Mouse (Mus musculus) neural tube, embryonic 11.5 days (tissue): Measurements from ENCODE around the gene Tefm. TPM values are rescaled to one million over a fixed set of nuclear protein-coding genes. Genes with fewer than 3 reads are reported as not detected.

Source experiments
- ATAC-seq: fragments of 200-750 bp; cut with Nextera tagmentation; 2 replicates; pipeline ENCODE4 v1.8.0; 2017; ENCODE audit warnings: moderate number of reproducible peaks, mild to moderate bottlenecking, moderate TSS enrichment, moderate library complexity; ENCODE audit not compliant: insufficient read depth, low FRiP score, low TSS enrichment
- DNase-seq: peaks from one replicate; pipeline ENCODE4 v3.0.0-alpha.2; 2015; ENCODE audit warnings: low spot score
- H3K27ac ChIP-seq: fragments of 300-500 bp; sonication (generic); 2 replicates; pipeline ENCODE4 v1.5.1; 2014; ENCODE audit warnings: low read depth, mild to moderate bottlenecking, low read length
- H3K27me3 ChIP-seq: fragments of 300-500 bp; sonication (generic); 2 replicates; pipeline ENCODE4 v1.6.1; 2014; ENCODE audit warnings: mild to moderate bottlenecking, low read length, mixed read lengths; ENCODE audit not compliant: control insufficient read depth, insufficient read depth
- H3K36me3 ChIP-seq: fragments of 300-500 bp; sonication (generic); 2 replicates; pipeline ENCODE4 v1.6.1; 2014; ENCODE audit warnings: mild to moderate bottlenecking, low read length, moderate library complexity, mixed read lengths; ENCODE audit not compliant: control insufficient read depth, insufficient read depth
- H3K4me1 ChIP-seq: fragments of 300-500 bp; sonication (generic); 2 replicates; pipeline ENCODE4 v1.6.1; 2014; ENCODE audit warnings: low read length, mixed read lengths; ENCODE audit not compliant: control insufficient read depth, insufficient read depth
- H3K4me2 ChIP-seq: fragments of 300-500 bp; sonication (generic); 2 replicates; pipeline ENCODE4 v1.6.1; 2014; ENCODE audit warnings: low read depth, mild to moderate bottlenecking, moderate library complexity
- H3K4me3 ChIP-seq: fragments of 300-500 bp; sonication (generic); 2 replicates; pipeline ENCODE4 v1.5.1; 2014; ENCODE audit warnings: low read depth, low read length
- H3K9ac ChIP-seq: fragments of 300-500 bp; sonication (generic); 2 replicates; pipeline ENCODE4 v1.6.1; 2014; ENCODE audit warnings: mild to moderate bottlenecking, low read length
- H3K9me3 ChIP-seq: fragments of 300-500 bp; sonication (generic); 2 replicates; pipeline ENCODE4 v1.6.1; 2016; ENCODE audit warnings: low read length; ENCODE audit not compliant: control insufficient read depth
- WGBS: fragments of 180-500 bp; shearing (Covaris S2); extraction: QIAGEN DNeasy Blood & Tissue Kit; methylation state at CpG from one replicate; pipeline ENCODE4 v1.1.7; 2014; 5-methylcytosine and 5-hydroxymethylcytosine counted together
- polyA plus RNA-seq: library from polyadenylated mRNA; unstranded; fragments of >200 nt; fragmentation: Nextera tagmentation; extraction: Ambion mirVana; gene quantifications from 2 replicates; pipeline ENCODE4 v1.2.1, GENCODE M21; 2014

Tefm gene
- polyA plus RNA-seq, 1 experiment from 2014 or later, result 28.5 TPM

DNA sequence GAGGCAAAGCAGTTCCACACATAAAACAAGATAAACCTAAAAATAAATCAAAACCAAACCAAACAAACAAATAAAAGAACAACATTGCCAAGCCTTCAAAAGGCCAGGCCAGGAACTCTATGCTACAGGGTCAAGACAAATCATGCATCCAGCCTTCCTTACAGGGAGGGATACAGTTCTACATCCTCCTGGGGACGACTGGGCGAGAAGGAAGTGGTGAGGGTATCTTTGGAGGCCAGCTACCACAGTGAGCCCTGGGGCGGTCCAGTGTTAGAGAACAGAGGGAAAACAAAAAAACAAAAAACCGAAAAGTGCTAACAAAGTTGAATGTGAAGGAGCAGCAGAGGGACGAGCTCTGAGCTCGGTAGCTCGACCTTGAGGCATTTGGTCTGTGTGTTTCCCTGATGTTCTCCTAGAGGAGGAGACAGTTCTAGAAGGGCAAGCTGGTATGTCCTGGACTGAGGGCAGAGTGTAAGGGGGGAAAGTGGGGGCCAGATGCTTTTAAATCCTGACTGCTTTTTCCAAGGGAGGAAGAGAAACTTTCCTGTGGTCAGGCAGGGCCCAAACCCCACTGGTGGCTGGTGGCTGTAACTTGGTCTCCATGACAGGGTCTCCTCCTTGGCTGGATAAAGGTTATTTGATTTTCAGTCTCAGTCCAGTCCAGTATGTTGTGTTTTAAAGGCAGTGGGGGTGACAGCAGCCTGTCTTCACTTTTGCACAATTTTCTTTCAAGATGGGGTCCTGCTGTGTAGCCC, 21.6 kb upstream of the Tefm start:
- Histone ChIP-seq H3K9ac (no peak overlapping the region), H3K27ac (no peak overlapping the region), H3K27me3 (no peaks in the 10 kb centered on the region), H3K36me3 (no peaks in the 10 kb centered on the region), H3K4me3 (no peak overlapping the region), H3K4me1 (no peaks in the 10 kb centered on the region), H3K9me3 (no peaks in the 10 kb centered on the region), H3K4me2 (no peak overlapping the region)
- ATAC-seq (no peak), DNase-seq (no peak)
- 76% methylated on average over 7 of the region's 7 CpGs for WGBS

DNA sequence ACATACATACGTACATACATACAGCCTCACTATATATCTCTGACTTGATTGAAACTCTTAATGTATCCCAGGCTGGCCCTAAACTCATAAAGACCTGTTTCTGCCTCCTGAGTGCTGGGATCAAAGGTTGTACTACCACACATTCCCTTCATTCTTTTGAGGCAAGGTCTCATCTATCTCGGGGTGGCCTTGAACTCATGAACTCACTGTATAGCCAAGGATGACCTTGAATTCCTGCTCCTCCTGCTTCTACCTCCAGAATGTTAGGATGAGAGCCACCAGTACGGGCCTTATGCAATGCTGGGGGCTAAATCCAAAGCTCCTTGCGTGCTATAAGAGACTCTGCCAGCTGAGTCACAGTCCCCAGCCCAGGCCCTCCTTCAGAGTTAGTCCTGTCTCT, 19.1 kb upstream of the Tefm start:
- Histone ChIP-seq H3K27me3 (0 out of 2 replicates have a peak, but pooled peaks cover 2% of the 10 kb centered on the region), H3K9me3 (no peaks in the 10 kb centered on the region), H3K27ac (no peak overlapping the region), H3K4me1 (no peaks in the 10 kb centered on the region), H3K36me3 (no peaks in the 10 kb centered on the region), H3K4me2 (no peak overlapping the region), H3K4me3 (no peak overlapping the region), H3K9ac (no peak overlapping the region)
- DNase-seq (no peak), ATAC-seq (no peak)
- WGBS, result 86% methylated on average over 4 of the region's 4 CpGs

DNA sequence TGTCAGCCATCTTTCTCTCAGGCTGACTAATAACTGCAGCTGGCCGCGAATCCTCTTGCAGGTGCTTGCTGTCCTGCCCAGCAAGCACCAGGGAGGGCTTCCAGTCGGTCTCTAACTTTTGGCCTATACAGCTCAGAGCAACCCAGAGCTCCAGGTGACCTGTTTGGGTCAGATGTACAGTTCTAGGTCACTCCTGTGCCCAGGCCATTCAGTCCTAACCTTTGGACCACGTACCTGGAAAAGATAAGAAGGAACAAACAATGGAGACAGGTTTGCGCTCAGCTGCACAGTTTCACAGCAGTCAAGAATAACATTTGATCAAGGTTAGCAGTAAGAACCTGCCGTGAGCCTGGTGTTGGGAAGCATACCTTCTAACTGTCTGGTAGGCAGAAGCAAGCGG, 17.0 kb upstream of the Tefm start:
- no peaks in the 10 kb centered on the region for H3K4me1 ChIP-seq
- no peak for ATAC-seq
- H3K9me3 ChIP-seq, result no peaks in the 10 kb centered on the region
- no peaks in the 10 kb centered on the region for H3K36me3 ChIP-seq
- no peak overlapping the region for H3K9ac ChIP-seq
- no peak overlapping the region for H3K4me3 ChIP-seq
- peaks cover 15% of the 10 kb centered on the region for H3K27me3 ChIP-seq
- H3K4me2 ChIP-seq, result no peak overlapping the region
- no peak overlapping the region for H3K27ac ChIP-seq
- WGBS, result 85% methylated on average over 7 of the region's 7 CpGs
- DNase-seq, result no peak

DNA sequence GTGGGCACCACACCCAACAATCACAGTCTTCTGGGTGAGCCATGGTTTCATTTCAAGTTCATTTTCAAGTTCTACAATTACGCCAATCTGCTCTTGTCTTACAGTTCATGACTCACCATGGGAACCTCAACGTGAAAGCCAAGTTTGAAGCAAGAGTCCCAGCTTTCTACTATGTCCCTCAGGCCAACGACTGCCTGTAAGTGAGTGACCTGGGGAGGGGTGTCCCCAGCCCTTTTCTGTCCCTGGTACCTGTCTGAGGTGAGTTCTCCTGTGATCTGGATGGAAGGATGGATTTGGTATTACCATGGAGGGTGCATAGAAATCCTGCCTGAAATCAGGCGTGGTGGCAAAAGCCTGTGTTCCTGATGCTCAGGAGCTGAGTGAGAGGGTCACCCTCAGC, 14.9 kb upstream of the Tefm start:
- no peaks in the 10 kb centered on the region for H3K9me3 ChIP-seq
- ATAC-seq (no peak), DNase-seq (no peak)
- no peak overlapping the region for H3K4me3 ChIP-seq
- 83% methylated on average over 4 of the region's 4 CpGs for WGBS
- peaks cover 25% of the 10 kb centered on the region for H3K27me3 ChIP-seq
- no peak overlapping the region for H3K9ac ChIP-seq
- no peak overlapping the region for H3K4me2 ChIP-seq
- no peak overlapping the region for H3K27ac ChIP-seq
- no peaks in the 10 kb centered on the region for H3K36me3 ChIP-seq
- H3K4me1 ChIP-seq, result no peaks in the 10 kb centered on the region

DNA sequence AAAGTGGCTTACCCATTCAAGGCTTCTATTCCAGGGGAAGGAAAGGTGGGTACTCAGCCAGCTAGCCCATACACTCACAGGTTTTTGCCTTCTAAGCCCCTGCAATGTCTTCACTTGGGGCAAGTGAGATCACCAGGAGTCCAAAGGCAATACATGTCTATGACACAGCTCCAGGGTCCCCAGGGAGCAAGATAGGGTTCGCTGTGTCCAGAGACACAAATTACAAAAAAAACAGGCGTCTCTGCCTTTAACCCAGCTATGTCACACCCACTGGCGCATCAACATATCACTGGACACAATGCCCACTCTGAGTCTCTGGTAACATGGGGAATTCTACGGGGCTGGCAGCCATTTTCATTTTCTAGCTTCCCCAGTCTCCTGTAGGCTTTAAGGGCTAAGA, 14.0 kb upstream of the Tefm start:
- Histone ChIP-seq H3K4me3 (no peak overlapping the region), H3K9me3 (no peaks in the 10 kb centered on the region), H3K4me1 (no peaks in the 10 kb centered on the region), H3K36me3 (no peaks in the 10 kb centered on the region), H3K27ac (no peak overlapping the region), H3K9ac (no peak overlapping the region), H3K4me2 (no peak overlapping the region), H3K27me3 (peaks cover 25% of the 10 kb centered on the region)
- no peak for DNase-seq
- no peak for ATAC-seq
- 85% methylated on average over 4 of the region's 4 CpGs for WGBS

DNA sequence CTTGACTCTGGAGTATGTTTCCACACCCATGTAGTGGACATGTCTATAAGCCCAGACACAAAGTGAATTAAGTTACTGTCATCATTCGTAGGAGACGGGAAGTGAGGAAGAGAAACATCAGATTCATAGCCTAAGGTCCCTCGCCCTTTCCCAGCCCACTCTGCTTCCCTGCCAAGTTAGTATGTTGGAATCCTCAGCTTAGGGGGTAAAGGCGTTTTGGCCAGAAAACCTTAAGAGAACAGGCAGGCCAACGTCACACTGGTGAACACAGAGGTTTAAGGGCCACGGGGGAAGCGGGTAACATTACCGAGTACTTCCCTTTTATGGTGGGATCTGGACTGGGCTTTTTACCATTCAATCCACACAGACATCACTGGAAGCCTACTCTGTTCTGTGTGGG, 13.6 kb upstream of the Tefm start:
- H3K9me3 ChIP-seq, result no peaks in the 10 kb centered on the region
- no peak overlapping the region for H3K4me3 ChIP-seq
- H3K9ac ChIP-seq, result no peak overlapping the region
- DNase-seq (no peak), ATAC-seq (no peak)
- no peak overlapping the region for H3K27ac ChIP-seq
- peaks cover 25% of the 10 kb centered on the region for H3K27me3 ChIP-seq
- H3K36me3 ChIP-seq, result no peaks in the 10 kb centered on the region
- H3K4me1 ChIP-seq, result no peaks in the 10 kb centered on the region
- H3K4me2 ChIP-seq, result no peak overlapping the region
- 89% methylated on average over 8 of the region's 8 CpGs for WGBS

DNA sequence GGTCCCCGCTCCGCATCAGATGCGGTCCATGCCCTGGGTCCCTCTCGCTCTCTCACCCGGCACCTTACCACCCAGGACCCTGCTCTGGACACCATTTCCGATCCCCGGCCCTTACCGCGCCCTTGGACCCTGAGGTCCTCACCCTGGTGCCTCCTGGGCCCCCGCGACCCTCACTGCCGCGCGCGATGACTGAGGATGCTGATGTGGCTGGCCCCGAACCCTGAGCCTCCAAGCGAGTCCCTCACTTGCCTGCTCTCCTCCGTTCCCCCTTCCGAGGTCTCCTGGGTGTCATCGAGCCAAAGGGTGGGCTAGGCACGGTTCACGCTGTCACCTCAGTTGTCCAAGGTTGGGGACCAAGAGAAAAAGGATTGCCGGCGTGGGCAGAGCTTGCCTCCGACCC, 12.5 kb upstream of the Tefm start:
- H3K4me3 ChIP-seq, result peak overlapping the region; percentile 46
- no peak overlapping the region for H3K27ac ChIP-seq
- H3K4me1 ChIP-seq, result no peaks in the 10 kb centered on the region
- H3K4me2 ChIP-seq, result peak overlapping the region; percentile 59
- H3K36me3 ChIP-seq, result no peaks in the 10 kb centered on the region
- H3K9ac ChIP-seq, result no peak overlapping the region
- DNase-seq (no peak), ATAC-seq (no peak)
- H3K27me3 ChIP-seq, result peaks cover 25% of the 10 kb centered on the region
- WGBS, result 26% methylated on average over 25 of the region's 25 CpGs
- H3K9me3 ChIP-seq, result no peaks in the 10 kb centered on the region

DNA sequence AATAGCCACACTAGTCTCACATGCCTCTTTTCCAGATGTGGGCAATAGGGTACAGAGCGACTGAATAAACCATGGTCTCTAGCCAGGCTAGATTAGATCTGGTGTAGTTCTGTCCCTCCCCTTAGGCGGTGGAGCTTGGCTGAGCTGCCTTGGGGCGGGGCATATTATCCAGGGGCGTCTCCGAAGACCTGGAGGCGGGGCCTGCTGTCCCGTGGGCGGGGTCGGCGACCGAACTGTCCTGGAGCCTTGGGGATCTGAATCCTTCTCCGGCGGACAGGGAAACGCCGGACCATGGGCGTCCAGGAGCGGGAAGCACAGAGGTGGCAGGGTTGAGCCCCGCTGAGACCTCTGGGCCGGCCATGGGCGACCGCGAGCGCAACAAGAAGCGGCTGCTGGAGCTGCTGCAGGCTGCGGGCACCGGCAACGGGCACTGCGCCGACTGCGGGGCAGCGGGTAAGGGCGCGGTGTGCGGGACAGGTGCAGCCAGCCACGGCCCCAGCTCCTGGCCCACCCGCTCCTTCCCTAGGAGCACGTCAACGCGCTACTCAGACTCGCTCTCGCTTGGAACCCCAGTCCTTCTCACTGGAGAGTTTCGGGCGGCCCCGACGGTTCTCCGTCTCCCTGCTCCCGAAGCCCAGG, 12.0 kb upstream of the Tefm start, which contains the start of gene Adap2:
Adap2 (plus strand) TSS at position 249 of the 639 bp plus-strand sequence.
- WGBS, result 2% methylated on average over 45 of the region's 47 CpGs
- Histone ChIP-seq H3K27me3 (peaks cover 25% of the 10 kb centered on the region), H3K4me3 (peak within 1 kb of the TSS; percentile 46), H3K4me2 (peak within 1 kb of the TSS; percentile 59), H3K9me3 (no peaks in the 10 kb centered on the region), H3K4me1 (no peaks in the 10 kb centered on the region), H3K9ac (peak within 1 kb of the TSS; percentile 37; the same call in 1 of the 2 replicates), H3K36me3 (no peaks in the 10 kb centered on the region), H3K27ac (no peak within 1 kb of the TSS)
- DNase-seq (peak; percentile 79), ATAC-seq (no peak; the same call in 1 of the 2 replicates)

DNA sequence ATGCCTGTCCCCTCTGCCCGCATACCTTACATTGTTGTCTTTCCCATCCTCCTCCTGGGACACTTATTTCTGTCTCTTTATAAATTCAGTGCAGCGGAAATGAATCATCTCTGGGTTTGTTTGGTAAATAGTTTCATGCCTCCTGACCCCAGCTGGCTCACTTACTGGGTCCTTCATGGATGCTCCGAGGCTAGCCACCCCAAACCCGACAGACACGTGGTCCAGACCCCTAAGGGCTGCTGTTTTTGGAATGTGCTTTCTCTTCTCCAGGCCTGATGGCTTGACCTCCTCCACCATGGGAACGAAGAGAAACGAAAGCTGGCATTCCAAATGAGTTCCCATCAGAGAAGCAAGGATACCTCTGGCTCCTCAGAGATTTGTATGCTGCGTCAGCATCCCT, 10.4 kb upstream of the Tefm start:
- Histone ChIP-seq H3K4me2 (no peak overlapping the region), H3K9ac (no peak overlapping the region), H3K27me3 (peaks cover 25% of the 10 kb centered on the region), H3K4me3 (no peak overlapping the region), H3K9me3 (no peaks in the 10 kb centered on the region), H3K27ac (no peak overlapping the region), H3K4me1 (no peaks in the 10 kb centered on the region), H3K36me3 (no peaks in the 10 kb centered on the region)
- ATAC-seq (no peak), DNase-seq (no peak)
- 80% methylated on average over 8 of the region's 8 CpGs for WGBS
